Mouse (Mus musculus) gastrocnemius, adult 18-20 months (tissue): ENCODE data around the gene Fam110a. TPM values are rescaled to one million over a fixed set of nuclear protein-coding genes. Genes with fewer than 3 reads are reported as not detected.

Experiments
- DNase-seq: peaks from one replicate; pipeline ENCODE4 v3.0.0; 2021; ENCODE audit warnings: low spot score
- long read RNA-seq, 2 experiments: library from polyadenylated mRNA; stranded (forward); transcript quantifications; one replicate each; pipeline ENCODE4 v2.0.0; 2021
- total RNA-seq, 2 experiments: library from RNA; stranded (reverse); gene quantifications; 2 replicates each; pipeline ENCODE4 v1.2.3; 2021

Gene Fam110a
- 1 to 10 TPM; 1.8 to 2.1 TPM for total RNA-seq
- long read RNA-seq, experiment 1, partial matches to known transcripts, result 0 of 2 reads
- long read RNA-seq, experiment 1, other reads (novel, unspliced or antisense), result 0 of 2 reads
- long read RNA-seq, experiment 2, transcript Fam110a-201 (2 exons, 1,754 nt), result major isoform, 7 of 9 reads
- long read RNA-seq, experiment 2, partial matches to known transcripts, result 2 of 9 reads
- long read RNA-seq, experiment 2, other reads (novel, unspliced or antisense), result 0 of 9 reads

DNA sequence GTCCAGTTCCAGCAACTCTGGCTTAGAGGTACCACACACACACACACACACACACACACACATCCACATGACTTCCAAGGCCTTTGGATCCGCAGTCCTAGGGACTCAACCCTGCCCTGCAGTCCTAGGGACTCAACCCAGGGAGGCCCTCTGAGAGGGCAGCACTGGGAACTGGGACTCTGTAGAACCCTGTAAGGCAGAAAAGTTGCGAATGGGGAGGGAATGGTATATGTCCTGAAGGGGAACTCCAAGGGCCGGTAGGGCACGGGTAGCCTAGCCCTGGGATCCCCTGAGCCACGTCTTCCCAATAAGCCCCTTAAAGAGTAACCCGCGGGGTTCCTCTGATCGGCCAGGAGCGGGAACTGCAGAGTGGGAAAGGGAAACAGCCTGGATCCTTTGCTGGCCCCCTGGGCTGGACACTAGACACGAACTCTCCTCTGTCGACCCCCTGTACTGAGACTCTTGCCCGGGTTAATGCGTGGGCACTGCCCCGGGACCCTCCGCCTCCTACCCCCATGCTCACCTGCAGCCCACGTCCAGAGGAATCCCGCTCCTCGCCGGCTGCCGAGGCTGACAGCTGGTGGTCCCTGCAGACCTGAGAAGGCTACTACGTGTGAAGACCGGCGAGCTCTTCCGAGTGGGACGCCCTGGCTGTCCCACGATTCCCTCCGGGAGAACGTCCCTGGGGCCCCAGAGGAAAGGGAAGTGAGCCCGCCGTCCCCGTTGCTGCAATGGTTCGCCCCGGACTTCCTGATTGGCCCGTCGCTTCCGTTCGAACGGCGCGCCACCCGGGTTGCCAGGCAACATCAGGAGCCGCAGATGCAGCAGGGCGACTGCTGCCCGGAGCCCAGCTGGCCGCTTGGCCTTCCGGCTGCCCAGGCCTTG is at the start of gene Fam110a:
Fam110a (minus strand) TSS at position 750 of the 885 bp plus-strand sequence.
- DNase-seq, result peak; percentile 92

- DNase-seq, result peak; percentile 81
These were observed 49.4 kb upstream of the Fam110a start for GRCm38 (mm10) chr2:152029252-152030082.

DNA sequence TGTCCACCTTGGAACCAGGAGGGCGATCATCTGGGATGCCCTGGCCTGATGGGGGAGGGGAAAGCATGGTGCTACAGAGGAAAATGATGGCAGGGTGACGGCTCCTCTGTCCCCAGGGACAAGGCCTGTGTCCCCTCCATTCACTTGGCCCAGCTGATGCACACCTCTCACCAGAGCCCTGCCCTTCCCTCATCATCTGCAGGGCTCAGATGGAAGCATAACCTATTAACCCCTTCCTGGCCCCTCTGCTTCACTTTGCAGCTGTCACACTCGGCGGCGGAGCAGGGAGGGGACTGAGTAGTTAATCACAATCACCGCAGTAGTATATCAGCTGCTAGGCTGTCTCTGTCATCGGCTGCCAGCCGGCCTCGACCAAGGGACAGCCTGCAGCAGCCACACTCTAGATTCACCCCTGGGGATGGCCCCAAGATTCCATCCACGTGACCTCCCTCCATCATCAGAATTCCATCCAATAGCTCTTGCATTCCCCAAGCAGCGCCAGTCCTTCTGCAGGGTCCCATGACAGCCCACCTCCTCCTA is 44.9 kb upstream of the Fam110a start:
- DNase-seq, result no peak

DNA sequence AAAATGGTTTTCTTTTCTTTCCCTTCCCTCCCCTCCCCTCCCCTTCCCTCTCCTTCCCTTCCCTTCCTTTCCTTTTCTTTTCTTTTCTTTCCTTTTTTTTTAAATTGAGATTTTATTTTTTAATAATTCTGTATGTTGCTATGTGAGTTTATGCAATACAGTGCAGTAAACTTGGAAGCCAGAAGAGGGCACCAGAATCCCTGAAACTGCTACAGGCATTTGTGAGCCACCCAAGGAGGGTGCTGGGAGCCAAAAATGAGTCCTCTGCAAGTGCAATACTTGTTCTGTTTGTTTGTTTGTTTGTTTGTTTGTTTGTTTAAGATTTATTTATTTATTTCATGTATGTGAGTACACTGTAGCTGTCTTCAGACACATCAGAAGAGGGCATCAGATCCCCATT is 42.0 kb upstream of the Fam110a start:
- no peak for DNase-seq

- no peak for DNase-seq
These were observed 40.2 kb upstream of the Fam110a start for GRCm38 (mm10) chr2:152020255-152020654.

DNA sequence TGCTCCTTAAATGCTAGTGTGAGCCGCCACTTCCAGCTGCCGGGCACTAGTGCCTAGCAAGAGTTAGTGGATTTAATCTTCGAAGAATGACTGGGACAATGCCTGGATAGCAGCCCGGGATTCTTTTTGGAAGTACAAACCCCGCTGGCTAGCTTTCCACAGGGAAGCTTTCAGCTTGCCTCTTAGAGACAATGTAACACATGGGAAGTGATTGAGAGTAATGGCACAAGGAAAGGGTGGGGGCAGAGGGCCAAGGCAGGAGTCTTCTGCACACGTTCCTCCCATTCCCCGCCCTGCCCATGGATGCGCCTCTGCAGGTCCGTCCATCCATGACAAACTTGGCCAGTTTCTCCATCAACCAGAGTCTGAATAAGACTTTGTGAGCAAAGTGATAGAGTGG is 36.6 kb upstream of the Fam110a start:
- DNase-seq, result no peak

DNA sequence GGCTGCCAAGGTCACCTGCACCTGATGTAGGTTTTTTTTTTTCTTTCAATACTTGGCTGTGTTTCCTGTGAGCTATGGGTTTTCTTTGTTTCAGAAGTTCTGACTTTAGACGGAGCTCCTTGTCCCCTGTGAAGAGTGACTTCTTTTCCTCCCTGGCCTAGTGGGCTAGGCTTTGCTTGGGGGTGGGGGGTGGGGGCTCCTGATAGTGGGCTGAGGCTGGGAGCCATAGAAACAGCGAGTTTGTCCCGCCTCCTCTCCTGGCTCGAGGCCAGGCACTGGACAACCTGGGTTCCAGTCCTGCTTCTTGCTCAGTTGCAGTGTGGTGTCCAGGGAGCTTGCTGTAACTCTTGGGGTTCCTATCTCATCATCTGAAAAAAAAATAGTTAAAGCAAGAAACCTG is 36.0 kb upstream of the Fam110a start:
- no peak for DNase-seq

DNA sequence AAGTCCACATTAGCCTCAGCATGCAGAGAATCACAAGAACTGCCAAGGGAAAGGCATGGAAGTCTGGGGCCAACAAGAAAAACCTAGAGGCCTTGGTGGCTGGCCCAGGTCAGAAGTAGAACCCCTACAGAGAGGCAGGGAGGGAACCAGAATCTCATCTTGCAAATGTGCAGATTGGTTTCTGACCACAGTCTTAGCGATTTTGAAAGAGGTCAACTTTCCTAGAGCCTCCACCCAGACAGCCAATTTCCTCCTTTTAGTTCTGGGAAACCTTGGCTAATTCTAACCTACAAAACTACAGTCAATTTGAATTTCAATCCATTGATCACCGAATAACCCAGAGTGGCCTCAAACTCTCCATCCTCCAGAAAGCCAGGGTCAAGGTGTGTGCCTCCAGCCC is 32.7 kb upstream of the Fam110a start:
- no peak for DNase-seq

- DNase-seq, result no peak
These were observed 32.2 kb upstream of the Fam110a start for GRCm38 (mm10) chr2:152012222-152012621.

DNA sequence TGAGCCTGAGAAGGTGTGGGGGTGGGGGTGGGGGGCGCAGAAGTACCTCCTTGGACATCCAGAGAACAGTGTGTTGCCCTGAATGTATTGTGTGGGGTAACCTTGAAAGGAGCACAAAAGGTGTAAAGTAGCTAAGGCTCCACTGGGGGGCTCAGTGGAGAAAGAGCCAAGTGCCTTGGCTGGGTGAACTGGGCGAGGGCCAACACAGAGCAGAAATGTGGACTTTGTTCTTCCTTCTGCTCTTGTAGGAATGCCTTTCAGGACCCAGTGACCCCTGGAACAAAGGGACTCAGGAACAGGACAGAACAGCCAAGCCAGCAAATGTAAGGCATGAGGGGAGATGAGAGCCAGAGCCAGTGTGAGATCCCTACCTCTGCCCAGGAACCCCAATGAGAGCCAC is 31.7 kb upstream of the Fam110a start:
- DNase-seq, result no peak

DNA sequence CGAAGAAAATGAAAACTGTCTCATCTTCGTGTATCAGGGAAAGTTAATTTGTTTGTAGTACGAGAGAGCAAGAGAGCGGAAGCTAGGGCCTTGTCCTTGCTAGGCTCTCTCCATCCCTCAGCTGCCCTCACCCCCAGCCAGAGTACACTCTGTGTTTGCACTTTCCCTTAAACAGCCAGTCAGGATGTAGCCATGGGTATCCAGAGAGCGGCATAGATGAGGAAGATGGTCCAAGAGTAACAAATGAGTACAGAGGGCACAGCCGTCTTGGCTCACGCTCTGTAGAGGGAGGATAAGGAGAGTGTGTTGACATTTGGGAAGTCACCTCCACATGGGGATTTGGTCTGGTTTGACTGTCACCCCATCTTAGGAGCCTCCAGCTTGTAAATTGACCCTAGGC is 30.6 kb upstream of the Fam110a start:
- no peak for DNase-seq

GRCm38 (mm10) chr2:152010251-152010650 is 30.2 kb upstream of the Fam110a start:
- no peak for DNase-seq

- no peak for DNase-seq
These were observed 29.2 kb upstream of the Fam110a start for GRCm38 (mm10) chr2:152009061-152009779.

DNA sequence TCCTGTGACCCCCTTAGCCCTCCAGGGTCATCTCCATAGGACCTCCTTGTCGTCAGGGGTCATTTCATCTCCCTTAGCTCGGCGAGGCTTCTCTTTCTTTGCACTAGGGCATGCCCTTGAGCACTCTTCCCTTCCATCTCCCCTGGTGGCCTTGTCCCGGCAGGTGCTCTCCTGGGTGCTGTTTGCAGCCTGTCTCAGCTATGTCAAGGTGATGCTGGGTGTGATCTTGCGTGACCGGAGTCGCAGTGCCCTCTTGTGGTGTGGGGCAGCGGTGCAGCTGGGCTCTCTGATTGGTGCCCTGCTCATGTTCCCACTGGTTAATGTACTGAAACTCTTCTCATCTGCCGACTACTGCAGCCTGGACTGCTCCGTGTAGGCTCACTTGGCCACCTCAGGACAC is 27.8 kb upstream of the Fam110a start:
- DNase-seq, result no peak

DNA sequence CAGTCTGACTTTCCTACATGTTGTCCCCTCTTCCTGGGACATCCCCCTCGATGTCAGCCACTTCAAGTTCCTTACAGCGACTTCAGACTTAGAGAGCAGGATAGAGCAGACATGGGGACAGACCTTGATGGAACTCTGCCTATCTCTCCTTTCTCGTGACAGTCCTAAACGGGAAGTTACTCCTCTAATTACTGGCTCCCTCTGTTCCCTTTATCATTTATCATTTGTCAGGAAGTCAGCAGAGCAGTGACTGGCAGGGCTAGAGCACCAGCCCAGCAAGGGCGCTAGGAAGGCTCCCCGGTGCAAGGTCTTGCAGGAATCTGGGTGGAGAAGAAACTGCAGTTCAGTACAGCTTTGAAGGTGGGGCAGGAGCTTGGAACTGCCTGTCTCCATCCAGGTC is 22.5 kb upstream of the Fam110a start:
- DNase-seq, result no peak

DNA sequence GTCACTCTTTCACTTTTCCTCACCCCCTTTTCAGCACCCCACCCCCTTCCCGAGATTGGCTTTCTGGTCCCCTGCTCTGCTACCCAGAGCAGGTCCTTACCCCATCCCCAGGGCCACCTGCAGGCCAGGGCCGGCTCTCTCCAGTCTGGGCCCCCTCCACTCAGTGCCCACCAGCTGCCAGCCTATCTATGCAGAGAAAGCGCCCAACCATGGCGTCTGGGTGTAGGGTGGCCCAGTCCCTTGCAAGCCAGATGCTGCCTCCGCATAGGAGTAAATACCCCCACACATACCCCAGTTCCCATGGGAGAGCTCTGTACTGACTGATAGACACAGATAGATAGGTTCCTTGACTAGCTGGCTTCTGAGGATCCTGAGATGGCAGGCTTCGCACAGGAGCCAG is 20.7 kb upstream of the Fam110a start:
- DNase-seq, result no peak

- DNase-seq, result no peak
These were observed 20.3 kb upstream of the Fam110a start for GRCm38 (mm10) chr2:152000291-152000679.

DNA sequence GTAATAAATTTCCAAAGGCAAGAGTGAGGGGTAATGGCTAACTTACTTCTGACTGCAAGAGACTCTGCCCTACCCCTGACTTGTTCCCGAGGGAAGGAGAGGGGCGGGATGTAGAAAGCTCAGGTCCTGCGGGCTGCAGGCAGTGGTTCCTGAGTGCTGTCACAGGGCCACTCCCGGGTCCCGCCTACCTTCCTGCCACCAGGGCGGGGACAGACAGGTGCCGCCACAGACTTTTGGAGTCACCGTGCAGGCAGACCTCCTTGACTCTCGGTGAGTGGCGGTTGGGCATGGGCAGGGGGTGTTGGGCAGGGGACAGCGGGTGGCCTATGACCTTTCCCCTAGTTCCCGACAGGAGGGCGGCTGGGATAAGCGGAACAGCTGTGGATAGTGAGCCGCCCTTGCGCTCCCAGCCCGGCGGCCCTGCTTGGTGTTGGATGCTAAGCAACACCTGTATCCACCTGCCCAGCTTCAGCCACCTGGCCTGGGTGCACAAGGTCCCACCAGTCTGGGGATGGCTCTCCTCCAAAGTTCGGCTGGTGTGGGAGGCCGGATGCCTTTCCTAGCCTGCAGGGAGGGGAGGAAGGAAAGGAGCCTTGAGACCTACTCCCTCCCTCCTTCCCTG is 19.8 kb upstream of the Fam110a start:
- no peak for DNase-seq

DNA sequence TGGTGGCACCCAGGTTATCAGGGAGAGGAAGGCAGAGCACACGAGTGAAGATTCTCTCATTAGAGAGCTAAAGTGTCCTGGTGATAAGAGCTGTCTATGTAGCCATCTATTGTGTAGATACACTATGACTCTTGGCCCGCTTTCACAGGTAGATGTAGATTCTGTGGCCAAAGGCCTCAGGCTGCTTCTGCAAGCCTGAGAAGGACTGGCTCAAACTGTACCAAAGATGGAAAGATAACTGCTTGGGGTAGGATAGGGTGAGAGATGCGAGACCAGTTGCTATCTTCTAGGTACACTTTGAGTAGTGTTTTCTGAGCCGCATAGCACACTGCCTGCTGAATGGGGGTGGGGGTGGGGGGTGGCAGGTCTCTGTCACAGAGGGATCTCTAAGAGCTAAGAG is 18.9 kb upstream of the Fam110a start:
- no peak for DNase-seq

- no peak for DNase-seq
These were observed 18.5 kb upstream of the Fam110a start for GRCm38 (mm10) chr2:151998505-151998899.
